Mouse (Mus musculus): ENCODE data around the gene Scgb1c1.
A peak's percentile ranks its signal among the peaks of the same experiment; 100 is the strongest.
"Not testable (repeated sequence)": the region's sequence is repeated elsewhere in the genome, so short reads cannot be mapped to it uniquely, and the experiment has no call there.

The Scgb1c1 gene

GRCm38 (mm10) chr7:140880865-140881515, 35.6 kb downstream of the Scgb1c1 start:
- DNase-seq (ENCODE audit: low read depth, low spot score), result no peak

- peak; percentile 87 for DNase-seq (ENCODE audit: low read depth, low spot score)
These were observed 36.5 kb downstream of the Scgb1c1 start, which contains the start of the genes Psmd13 and Sirt3 for GRCm38 (mm10) chr7:140881696-140882468. TSS of gene Psmd13 (plus strand) at chr7:140881968. TSS of gene Sirt3 (minus strand) at chr7:140882309.

GRCm38 (mm10) chr7:140882469-140882803, 37.1 kb downstream of the Scgb1c1 start:
- no peak for DNase-seq (ENCODE audit: low read depth, low spot score)

GRCm38 (mm10) chr7:140890636-140891035, 45.3 kb downstream of the Scgb1c1 start:
- not testable (repeated sequence) for DNase-seq (ENCODE audit: low read depth, low spot score)

- DNase-seq (ENCODE audit: low read depth, low spot score), result no peak
These were observed 48.7 kb downstream of the Scgb1c1 start for GRCm38 (mm10) chr7:140894031-140894430.

- no peak for DNase-seq (ENCODE audit: low read depth, low spot score)
These were observed 49.3 kb downstream of the Scgb1c1 start for GRCm38 (mm10) chr7:140894611-140895010.

All from WW6 (cell line).